Mouse (Mus musculus): ENCODE measurements around the gene Crxos.

Gene Crxos

DNA sequence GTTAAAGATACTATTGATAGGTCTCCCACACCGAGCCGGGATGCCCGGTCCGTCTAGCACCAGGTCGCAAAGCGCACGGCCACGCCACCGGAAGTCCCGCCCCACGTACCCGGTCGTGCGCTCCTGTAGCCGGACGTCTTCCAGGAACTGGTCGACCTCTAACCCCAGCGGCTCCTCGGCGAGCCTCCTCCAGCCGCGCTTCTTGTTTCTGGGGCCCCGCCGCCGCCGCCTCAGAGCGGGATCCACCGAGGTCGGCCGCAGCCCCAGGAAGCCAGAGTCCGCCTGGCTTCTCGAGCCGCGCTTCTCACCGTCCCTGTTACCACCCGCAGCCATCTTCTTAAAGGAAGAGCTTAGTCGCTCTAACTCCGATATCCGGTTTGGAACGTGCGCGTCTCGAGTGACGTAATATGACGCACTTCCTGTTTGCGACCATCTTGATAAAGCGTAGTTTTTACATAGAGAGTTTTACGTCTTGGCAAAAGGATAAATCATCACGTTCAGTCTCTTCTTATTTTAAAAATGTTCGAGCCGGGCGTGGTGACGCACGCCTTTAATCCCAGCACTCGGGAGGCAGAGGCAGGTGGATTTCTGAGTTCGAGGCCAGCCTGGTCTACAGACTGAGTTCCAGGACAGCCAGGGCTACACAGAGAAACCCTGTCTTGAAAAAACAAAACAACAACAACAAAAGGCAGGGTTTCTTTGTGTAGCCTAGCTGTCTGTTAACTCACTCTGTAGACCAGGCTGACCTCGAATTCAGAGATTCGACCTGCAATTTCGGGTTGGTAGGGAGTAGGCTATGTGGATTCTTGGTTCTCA, 63.5 kb downstream of the Crxos start, which contains the start of gene Nop53:
TSS of gene Nop53 (minus strand) at position 354 of the 816 bp plus-strand sequence.
- TF ChIP-seq GATA4 (IDR thresholded peaks at IDR 0.05; ENCODE audit: insufficient replicate concordance, low read length): no peak

DNA sequence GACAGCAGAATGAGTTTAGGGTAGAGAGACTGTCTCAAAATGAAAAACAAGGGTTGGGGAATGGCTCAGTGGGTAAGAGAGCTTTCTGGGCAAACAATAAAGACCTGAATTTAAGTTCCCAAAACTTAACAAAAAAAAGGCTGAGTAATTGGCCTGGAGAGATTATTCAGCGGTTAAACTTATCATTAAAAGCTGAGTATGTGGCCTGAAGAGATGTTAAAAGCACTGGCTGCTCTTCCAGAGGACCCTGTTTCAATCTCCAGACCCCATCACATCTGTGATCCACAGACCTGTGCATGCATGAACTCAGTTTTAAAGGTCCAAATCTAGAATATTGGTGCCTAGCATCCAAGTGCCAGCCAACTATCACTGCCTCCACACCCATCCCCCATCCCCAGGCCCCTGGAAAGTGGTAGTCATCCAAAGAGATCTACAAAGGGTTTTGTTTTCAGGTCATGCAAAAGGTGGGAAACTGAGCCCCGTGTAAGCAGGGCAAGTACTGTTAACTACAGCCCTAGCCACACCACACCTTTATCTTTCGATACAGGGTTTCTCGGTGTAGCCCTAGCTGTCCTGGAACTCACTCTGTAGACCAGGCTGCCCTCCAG, 65.3 kb downstream of the Crxos start:
- no peak for TF ChIP-seq GATA4 (IDR thresholded peaks at IDR 0.05; ENCODE audit: insufficient replicate concordance, low read length)

DNA sequence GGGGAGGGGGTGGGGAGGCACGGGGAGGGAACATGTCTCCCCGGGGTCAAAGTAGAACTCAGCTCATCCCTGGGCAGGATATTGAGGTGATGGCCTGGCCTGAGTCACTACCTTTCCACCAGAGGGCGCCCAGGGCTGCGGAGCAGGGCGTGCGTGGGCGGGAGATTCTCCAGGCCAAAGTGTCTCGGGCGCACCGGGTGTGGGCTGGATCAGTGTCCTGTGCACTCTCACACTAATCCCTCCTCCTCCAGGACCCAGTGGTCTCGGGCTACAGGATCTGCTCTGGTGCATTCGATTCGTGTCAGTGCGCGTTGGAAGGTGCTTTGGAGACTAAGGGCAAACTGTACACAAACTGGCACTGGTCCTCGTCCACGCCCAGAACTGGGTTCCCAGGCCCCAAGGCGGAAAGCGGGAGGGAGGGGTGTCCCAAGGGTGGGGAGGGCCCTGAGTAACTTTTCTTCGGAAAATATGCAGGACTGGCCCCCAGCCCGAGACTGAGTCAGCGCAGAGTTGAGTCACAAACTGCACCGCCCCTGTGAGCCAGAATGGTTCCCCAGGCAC, 66.0 kb downstream of the Crxos start:
- no peak for TF ChIP-seq GATA4 (IDR thresholded peaks at IDR 0.05; ENCODE audit: insufficient replicate concordance, low read length)

DNA sequence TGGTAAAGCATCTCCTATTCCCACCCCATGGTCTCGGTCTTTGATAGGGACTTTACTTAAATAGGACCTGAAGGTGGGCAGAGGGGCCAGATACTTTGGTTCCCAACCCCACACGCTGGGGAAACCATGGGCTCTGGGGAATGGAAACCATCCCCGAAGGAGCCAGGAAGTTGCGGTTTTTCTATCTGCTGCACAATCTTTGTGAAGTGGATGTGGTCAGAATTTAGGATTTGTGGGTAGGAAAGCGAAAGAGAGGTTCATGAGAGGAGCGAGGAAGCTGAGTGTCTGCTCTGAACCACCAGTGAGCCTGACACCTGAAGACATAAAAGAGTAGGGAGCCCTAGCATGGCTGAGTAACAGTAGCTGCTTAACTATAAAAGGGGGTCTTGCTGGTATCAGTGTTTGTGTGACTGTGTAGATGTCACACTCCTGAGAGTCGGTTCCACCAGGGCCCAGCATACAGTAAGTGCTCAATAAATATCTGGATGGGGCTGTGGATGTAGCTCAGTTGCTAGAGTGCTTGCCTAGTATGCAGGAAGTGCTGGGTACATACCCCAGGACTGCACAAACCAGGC, 66.9 kb downstream of the Crxos start:
- no peak for TF ChIP-seq GATA4 (IDR thresholded peaks at IDR 0.05; ENCODE audit: insufficient replicate concordance, low read length)

DNA sequence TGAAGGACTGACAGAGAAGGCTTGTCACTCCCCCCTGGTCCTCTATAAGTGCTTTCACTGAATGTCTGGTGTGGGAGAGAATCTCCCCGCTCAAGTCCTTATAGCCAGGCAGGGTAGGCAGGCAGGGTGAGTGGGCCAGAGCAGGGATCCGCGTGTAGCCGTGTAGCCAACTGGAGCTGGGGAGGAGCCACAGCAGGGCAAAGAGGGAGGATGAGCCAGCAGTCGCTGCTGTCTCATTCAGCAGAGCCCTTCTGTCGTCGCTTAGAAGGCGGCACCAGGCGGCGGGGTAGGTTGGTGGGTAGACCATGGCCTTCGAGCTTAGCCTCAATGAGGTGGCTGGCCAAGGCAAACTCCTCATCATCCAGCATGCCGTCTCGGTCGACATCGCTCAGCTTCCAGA, 67.6 kb downstream of the Crxos start:
- no peak for TF ChIP-seq GATA4 (IDR thresholded peaks at IDR 0.05; ENCODE audit: insufficient replicate concordance, low read length)

DNA sequence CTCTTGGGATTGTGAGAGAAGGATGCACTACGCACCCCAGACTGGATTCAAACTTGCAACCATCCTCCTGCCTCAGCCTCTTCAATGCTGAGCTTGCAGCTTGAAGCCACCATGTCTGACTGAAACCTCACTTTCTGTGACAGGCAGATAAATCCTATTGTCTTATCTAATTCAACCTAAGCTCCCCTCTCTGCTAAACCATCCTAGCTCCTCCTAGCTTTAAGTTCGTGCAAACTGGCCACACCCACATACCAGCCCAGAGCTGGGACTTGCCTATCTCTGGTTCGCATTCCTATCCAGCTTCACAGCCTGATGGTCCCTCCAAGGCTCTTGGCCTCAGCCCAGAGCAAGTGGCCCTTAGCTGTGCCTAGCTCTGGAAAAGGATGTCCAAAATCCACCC, 70.0 kb downstream of the Crxos start:
- no peak for TF ChIP-seq GATA4 (IDR thresholded peaks at IDR 0.05; ENCODE audit: insufficient replicate concordance, low read length)

All from liver, adult (tissue).